Mouse (Mus musculus) cerebellum, adult 2 months (tissue): Measurements from ENCODE around the gene Pcbp1. TPM values are rescaled to one million over a fixed set of nuclear protein-coding genes. Genes with fewer than 3 reads are reported as not detected.
"Not testable (repeated sequence)": the region's sequence is repeated elsewhere in the genome, so short reads cannot be mapped to it uniquely, and the experiment has no call there.

Source experiments
- DNase-seq, 2 experiments: peaks; one replicate each; pipeline ENCODE4 v3.0.0; 2021
- H3K27ac ChIP-seq: fragments of 200-500 bp; 2 replicates; pipeline ENCODE4 v1.5.1; 2012; ENCODE audit warnings: low read length, control low read depth, inconsistent platforms; ENCODE audit not compliant: insufficient read depth
- H3K27me3 ChIP-seq: fragments of 200-500 bp; 2 replicates; pipeline ENCODE4 v1.6.1; 2012; ENCODE audit warnings: inconsistent platforms, mild to moderate bottlenecking, low read length, moderate library complexity; ENCODE audit not compliant: control insufficient read depth, insufficient read depth
- H3K4me1 ChIP-seq: fragments of 200-500 bp; 2 replicates; pipeline ENCODE4 v1.6.1; 2011; ENCODE audit warnings: low read length; ENCODE audit not compliant: control insufficient read depth, insufficient read depth
- H3K4me3 ChIP-seq: fragments of 200-500 bp; replicated peaks from 2 replicates; pipeline ENCODE3; 2011; ENCODE audit warnings: mild to moderate bottlenecking, low read depth, low read length, control low read depth; ENCODE audit not compliant: insufficient read depth
- CTCF ChIP-seq: fragments of 200-500 bp; IDR thresholded peaks from 2 replicates; pipeline ENCODE4 v1.5.1; 2011; ENCODE audit warnings: low read depth, mild to moderate bottlenecking, control low read depth, low read length, moderate library complexity, borderline replicate concordance; ENCODE audit not compliant: insufficient read depth
- POLR2A ChIP-seq: fragments of 200-500 bp; IDR thresholded peaks from 2 replicates; pipeline ENCODE4 v1.6.1; 2011; ENCODE audit warnings: low read length, control low read depth, borderline replicate concordance; ENCODE audit not compliant: insufficient read depth
- WGBS: fragments of 180-500 bp; shearing (Covaris S2); methylation state at CpG from one replicate; pipeline ENCODE4 v1.1.7; 2018; 5-methylcytosine and 5-hydroxymethylcytosine counted together
- polyA plus RNA-seq: library from polyadenylated mRNA; depleted of rRNA; stranded (reverse); fragments of >200 nt; gene quantifications from 2 replicates; pipeline ENCODE4 v1.2.3, GENCODE M21; 2012; rRNA removed

Gene Pcbp1
- 179 and 186 TPM in 2 replicates for polyA plus RNA-seq

GRCm38 (mm10) chr6:86526032-86526960 lies at the start of gene Pcbp1:
Pcbp1 (minus strand) TSS chr6:86526321.
- peaks cover 10% of the 10 kb centered on the region for H3K4me1 ChIP-seq
- H3K4me3 ChIP-seq, result peak within 1 kb of the TSS; percentile 98
- peak; percentile 97 to 98 for DNase-seq
- TF ChIP-seq POLR2A (peak; percentile 62; the same call in 1 of the 2 replicates), CTCF (no peak)
- 1% methylated on average over 116 of the region's 120 CpGs for WGBS
- H3K27me3 ChIP-seq, result no peaks in the 10 kb centered on the region
- peak within 1 kb of the TSS; percentile 100 for H3K27ac ChIP-seq

GRCm38 (mm10) chr6:86574495-86574894 lies 48.4 kb upstream of the Pcbp1 start:
- Histone ChIP-seq H3K27me3 (no peaks in the 10 kb centered on the region), H3K4me1 (peaks cover 27% of the 10 kb centered on the region), H3K4me3 (no peak overlapping the region), H3K27ac (no peak overlapping the region)
- 94% methylated on average over 3 of the region's 3 CpGs for WGBS
- TF ChIP-seq CTCF, result no peak
- no peak for TF ChIP-seq POLR2A
- DNase-seq, result no peak

- H3K27ac ChIP-seq, result no peak overlapping the region
- TF ChIP-seq POLR2A (no peak), CTCF (no peak)
- 51% methylated on average over 9 of the region's 9 CpGs for WGBS
- no peaks in the 10 kb centered on the region for H3K27me3 ChIP-seq
- no peak for DNase-seq
- H3K4me1 ChIP-seq, result peaks cover 27% of the 10 kb centered on the region
- no peak overlapping the region for H3K4me3 ChIP-seq
These were observed 44.7 kb upstream of the Pcbp1 start for GRCm38 (mm10) chr6:86570830-86571229.

- DNase-seq, result peak; percentile 84
- no peak for TF ChIP-seq CTCF
- TF ChIP-seq POLR2A, result no peak
- Histone ChIP-seq H3K27me3 (no peaks in the 10 kb centered on the region), H3K27ac (peak overlapping the region; percentile 73), H3K4me3 (no peak overlapping the region), H3K4me1 (peaks cover 27% of the 10 kb centered on the region)
- 3% methylated on average over 3 of the region's 3 CpGs for WGBS
These were observed 43.3 kb upstream of the Pcbp1 start for GRCm38 (mm10) chr6:86569461-86569820.

GRCm38 (mm10) chr6:86568816-86569460 lies 42.8 kb upstream of the Pcbp1 start:
- DNase-seq, result peak in 1 of 2 experiments; percentile 24
- H3K27me3 ChIP-seq, result no peaks in the 10 kb centered on the region
- WGBS, result 9% methylated on average over 3 of the region's 3 CpGs
- peaks cover 27% of the 10 kb centered on the region for H3K4me1 ChIP-seq
- no peak overlapping the region for H3K4me3 ChIP-seq
- H3K27ac ChIP-seq, result peak overlapping the region; percentile 73
- TF ChIP-seq POLR2A (no peak), CTCF (no peak)

GRCm38 (mm10) chr6:86565782-86566181 lies 39.7 kb upstream of the Pcbp1 start:
- H3K4me3 ChIP-seq, result no peak overlapping the region
- no peaks in the 10 kb centered on the region for H3K27me3 ChIP-seq
- WGBS, result 94% methylated on average over 2 of the region's 2 CpGs
- H3K27ac ChIP-seq, result no peak overlapping the region
- no peak for DNase-seq
- TF ChIP-seq CTCF, result no peak
- no peak for TF ChIP-seq POLR2A
- H3K4me1 ChIP-seq, result peaks cover 24% of the 10 kb centered on the region

- H3K4me1 ChIP-seq, DNase-seq, H3K27me3 ChIP-seq, H3K27ac ChIP-seq, H3K4me3 ChIP-seq: not testable (repeated sequence)
- WGBS, result 87% methylated on average over 1 of the region's 1 CpGs
These were observed 31.1 kb upstream of the Pcbp1 start for GRCm38 (mm10) chr6:86557182-86557581.
